Mouse (Mus musculus) mammary gland, adult 2 months (tissue): ENCODE measurements around the gene Cd1d1. TPM values are rescaled to one million over a fixed set of nuclear protein-coding genes. Genes with fewer than 3 reads are reported as not detected.

Experiments
- polyA plus RNA-seq: library from polyadenylated mRNA; depleted of rRNA; stranded (reverse); fragments of >200 nt; gene quantifications from 2 replicates; pipeline ENCODE4 v1.2.3, GENCODE M21; 2012; ENCODE audit warnings: low replicate concordance; rRNA removed

Gene Cd1d1
- 136 and 208 TPM in 2 replicates for polyA plus RNA-seq

DNA sequence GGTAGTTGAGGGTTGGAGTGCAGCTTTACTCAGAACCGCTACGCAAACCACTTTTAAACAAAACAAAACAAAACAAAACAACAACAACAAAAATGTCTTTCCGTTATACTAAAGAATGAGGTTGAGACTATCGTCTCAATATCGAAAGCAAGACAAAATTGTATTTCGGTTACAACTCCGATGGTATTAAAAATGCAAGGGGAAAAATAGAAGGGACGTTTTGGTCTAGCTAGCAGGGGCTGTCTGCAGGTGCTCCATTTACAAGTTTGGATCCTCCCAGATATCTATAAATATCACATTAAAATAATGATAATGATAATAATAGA lies at the start of gene Cd1d1:
Gene Cd1d1, minus strand, starts transcription at position 27 of the 326 bp plus-strand sequence.

Other genes starting within 250 kb of the Cd1d1 start
- gene Dclk2, start 78.6 kb downstream of the Cd1d1 start, polyA plus RNA-seq: 5.0 and 6.4 TPM in 2 replicates
- 15.5 and 21.5 TPM in 2 replicates for gene Kirrel, start 175.3 kb upstream of the Cd1d1 start, polyA plus RNA-seq